Mouse (Mus musculus) hindbrain, postnatal 0 days (tissue): ENCODE data around the gene Uqcrc1. TPM values are rescaled to one million over a fixed set of nuclear protein-coding genes. Genes with fewer than 3 reads are reported as not detected.
A peak's percentile ranks its signal among the peaks of the same experiment; 100 is the strongest.

Experiments used
- ATAC-seq: fragments of 200-750 bp; cut with Nextera tagmentation; 2 replicates; pipeline ENCODE4 v1.8.0; 2017; ENCODE audit warnings: mild to moderate bottlenecking, moderate TSS enrichment, moderate library complexity
- DNase-seq: peaks from one replicate; pipeline ENCODE4 v3.0.0-alpha.2; 2015; ENCODE audit warnings: low spot score
- H3K27ac ChIP-seq: fragments of 300-500 bp; sonication (generic); 2 replicates; pipeline ENCODE4 v1.5.1; 2014; ENCODE audit warnings: mild to moderate bottlenecking
- H3K27me3 ChIP-seq: fragments of 300-500 bp; sonication (generic); 2 replicates; pipeline ENCODE4 v1.6.1; 2014; ENCODE audit warnings: low read length, mixed read lengths; ENCODE audit not compliant: insufficient read depth
- H3K36me3 ChIP-seq: fragments of 300-500 bp; sonication (generic); 2 replicates; pipeline ENCODE4 v1.6.1; 2014; ENCODE audit warnings: low read length, mixed read lengths; ENCODE audit not compliant: insufficient read depth
- H3K4me1 ChIP-seq: fragments of 300-500 bp; sonication (generic); 2 replicates; pipeline ENCODE4 v1.6.1; 2014; ENCODE audit warnings: antibody characterized with exemption, low read length, mixed read lengths; ENCODE audit not compliant: insufficient read depth
- H3K4me2 ChIP-seq: fragments of 300-500 bp; sonication (generic); 2 replicates; pipeline ENCODE4 v1.6.1; 2014; ENCODE audit warnings: low read depth, mild to moderate bottlenecking, low read length, moderate library complexity, mixed read lengths
- H3K4me3 ChIP-seq: fragments of 300-500 bp; sonication (generic); 2 replicates; pipeline ENCODE4 v1.5.1; 2014; ENCODE audit warnings: low read length
- H3K9ac ChIP-seq: fragments of 300-500 bp; sonication (generic); replicated peaks from 2 replicates; pipeline ENCODE4 v1.6.1; 2014; ENCODE audit warnings: mild to moderate bottlenecking, low read length, moderate library complexity, mixed read lengths
- H3K9me3 ChIP-seq: fragments of 300-500 bp; sonication (generic); 2 replicates; pipeline ENCODE4 v1.6.1; 2016; ENCODE audit warnings: low read length, mixed read lengths
- CTCF ChIP-seq: IDR thresholded peaks from 2 replicates; pipeline ENCODE4 v1.5.1; 2016; ENCODE audit warnings: antibody characterized with exemption, control low read depth, low read depth
- WGBS: fragments of 180-500 bp; shearing (Covaris S2); extraction: QIAGEN DNeasy Blood & Tissue Kit; methylation state at CpG from one replicate; pipeline ENCODE4 v1.1.7; 2014; 5-methylcytosine and 5-hydroxymethylcytosine counted together
- polyA plus RNA-seq: library from polyadenylated mRNA; unstranded; fragments of >200 nt; fragmentation: Nextera tagmentation; extraction: Ambion mirVana; gene quantifications from 2 replicates; pipeline ENCODE4 v1.2.1, GENCODE M21; 2015
- total RNA-seq: library from RNA; depleted of rRNA; stranded (reverse); fragments of >200 nt; gene quantifications from 2 replicates; pipeline ENCODE4 v1.2.3, GENCODE M21; 2014; rRNA removed

Uqcrc1 gene
- 459 and 483 TPM in 2 replicates for total RNA-seq
- 568 and 592 TPM in 2 replicates for polyA plus RNA-seq

GRCm38 (mm10) chr9:108936418-108937364, at the start of gene Uqcrc1:
Gene Uqcrc1 (plus strand): TSS chr9:108936633.
- DNase-seq (peak; percentile 100), ATAC-seq (peak; percentile 93)
- H3K4me1 ChIP-seq = peaks cover 4% of the 10 kb centered on the region; the same call in 1 of the 2 replicates
- peak within 1 kb of the TSS; percentile 71 for H3K4me3 ChIP-seq
- no peaks in the 10 kb centered on the region for H3K27me3 ChIP-seq
- H3K36me3 ChIP-seq = peaks cover 21% of the 10 kb centered on the region
- peak within 1 kb of the TSS; percentile 70 for H3K9ac ChIP-seq
- peak within 1 kb of the TSS; percentile 78 for H3K27ac ChIP-seq
- peak within 1 kb of the TSS; percentile 73 for H3K4me2 ChIP-seq
- H3K9me3 ChIP-seq = no peaks in the 10 kb centered on the region
- under 1% methylated on average over 58 of the region's 58 CpGs for WGBS
- TF ChIP-seq CTCF = peak; percentile 95

- ATAC-seq (no peak), DNase-seq (no peak)
- Histone ChIP-seq H3K9me3 (no peaks in the 10 kb centered on the region), H3K4me3 (no peak overlapping the region), H3K27me3 (no peaks in the 10 kb centered on the region), H3K36me3 (no peaks in the 10 kb centered on the region), H3K4me2 (no peak overlapping the region), H3K4me1 (peaks cover 6% of the 10 kb centered on the region), H3K27ac (no peak overlapping the region), H3K9ac (no peak overlapping the region)
- 75% methylated on average over 6 of the region's 6 CpGs for WGBS
- TF ChIP-seq CTCF = no peak
These were observed 24.1 kb upstream of the Uqcrc1 start for GRCm38 (mm10) chr9:108912308-108912707.

DNA sequence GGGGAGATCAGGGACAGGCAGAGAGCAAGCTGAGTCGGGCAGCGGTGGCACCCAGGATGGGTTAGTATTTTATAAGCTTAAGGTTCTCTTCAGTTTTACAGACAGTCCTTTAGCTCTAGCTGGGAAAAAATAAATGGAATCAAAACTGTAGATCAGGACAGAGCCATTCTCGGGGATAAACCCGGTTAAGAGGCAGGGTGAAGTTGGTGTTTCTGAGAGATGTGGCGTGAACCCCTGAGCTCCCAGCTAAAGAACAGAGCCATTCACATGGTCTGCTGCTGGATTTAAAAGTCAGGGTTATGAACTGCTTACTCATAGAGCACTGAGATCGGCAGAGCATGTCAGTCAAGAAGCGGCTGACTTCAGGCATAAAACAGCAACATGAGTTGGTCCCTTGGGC, 23.3 kb upstream of the Uqcrc1 start:
- Histone ChIP-seq H3K27ac (no peak overlapping the region), H3K9me3 (no peaks in the 10 kb centered on the region), H3K4me3 (no peak overlapping the region), H3K9ac (no peak overlapping the region), H3K4me2 (no peak overlapping the region), H3K36me3 (no peaks in the 10 kb centered on the region), H3K4me1 (peaks cover 6% of the 10 kb centered on the region), H3K27me3 (no peaks in the 10 kb centered on the region)
- TF ChIP-seq CTCF = no peak
- DNase-seq (no peak), ATAC-seq (no peak)
- WGBS = 81% methylated on average over 7 of the region's 7 CpGs

- DNase-seq (peak; percentile 18), ATAC-seq (no peak)
- Histone ChIP-seq H3K27ac (peak overlapping the region; percentile 61), H3K36me3 (no peaks in the 10 kb centered on the region), H3K4me3 (no peak overlapping the region), H3K9me3 (no peaks in the 10 kb centered on the region), H3K9ac (no peak overlapping the region), H3K4me2 (no peak overlapping the region), H3K4me1 (peaks cover 6% of the 10 kb centered on the region), H3K27me3 (no peaks in the 10 kb centered on the region)
- WGBS = 51% methylated on average over 10 of the region's 10 CpGs
- no peak for TF ChIP-seq CTCF
These were observed 22.8 kb upstream of the Uqcrc1 start for GRCm38 (mm10) chr9:108913621-108914020.

- Histone ChIP-seq H3K9ac (no peak within 1 kb of the TSS), H3K4me3 (no peak within 1 kb of the TSS), H3K4me2 (no peak within 1 kb of the TSS), H3K27me3 (no peaks in the 10 kb centered on the region), H3K4me1 (peaks cover 6% of the 10 kb centered on the region), H3K27ac (peak within 1 kb of the TSS; percentile 61), H3K9me3 (no peaks in the 10 kb centered on the region), H3K36me3 (no peaks in the 10 kb centered on the region)
- ATAC-seq = peak; percentile 98
- 32% methylated on average over 6 of the region's 6 CpGs for WGBS
- no peak for TF ChIP-seq CTCF
- peak; percentile 91 for DNase-seq
These were observed 21.9 kb upstream of the Uqcrc1 start, which contains the start of gene Tmem89 for GRCm38 (mm10) chr9:108914491-108914890. Gene Tmem89 (plus strand): TSS chr9:108914619.

- Histone ChIP-seq H3K4me2 (no peak overlapping the region), H3K4me1 (no peaks in the 10 kb centered on the region), H3K4me3 (no peak overlapping the region), H3K36me3 (no peaks in the 10 kb centered on the region), H3K9ac (no peak overlapping the region), H3K27ac (no peak overlapping the region), H3K9me3 (no peaks in the 10 kb centered on the region), H3K27me3 (no peaks in the 10 kb centered on the region)
- no peak for ATAC-seq
- WGBS = 79% methylated on average over 8 of the region's 8 CpGs
- DNase-seq = no peak
- no peak for TF ChIP-seq CTCF
These were observed 10.5 kb upstream of the Uqcrc1 start for GRCm38 (mm10) chr9:108925897-108926296.

GRCm38 (mm10) chr9:108928424-108928823, 8.0 kb upstream of the Uqcrc1 start:
- no peak overlapping the region for H3K9ac ChIP-seq
- 88% methylated on average over 3 of the region's 3 CpGs for WGBS
- no peak for DNase-seq

More at GRCm38 (mm10) chr9:108928424-108928823, 8.0 kb upstream of the Uqcrc1 start:
- Histone ChIP-seq H3K36me3 (no peaks in the 10 kb centered on the region), H3K9me3 (no peaks in the 10 kb centered on the region), H3K4me2 (no peak overlapping the region), H3K27ac (no peak overlapping the region), H3K27me3 (no peaks in the 10 kb centered on the region), H3K4me1 (no peaks in the 10 kb centered on the region), H3K4me3 (no peak overlapping the region)
- no peak for TF ChIP-seq CTCF
- no peak for ATAC-seq
